Mouse (Mus musculus) hindbrain, embryonic 10.5 days (tissue): ENCODE results near the gene Oxsm. TPM values are rescaled to one million over a fixed set of nuclear protein-coding genes. Genes with fewer than 3 reads are reported as not detected.

ENCODE experiments used
- DNase-seq: peaks from one replicate; pipeline ENCODE4 v3.0.0-alpha.2; 2017; ENCODE audit warnings: low spot score
- H3K27ac ChIP-seq: fragments of 300-500 bp; sonication (generic); 2 replicates; pipeline ENCODE4 v1.5.1; 2016; ENCODE audit warnings: mild to moderate bottlenecking, moderate library complexity
- H3K27me3 ChIP-seq: fragments of 300-500 bp; sonication (generic); 2 replicates; pipeline ENCODE4 v1.6.1; 2016; ENCODE audit warnings: mild to moderate bottlenecking; ENCODE audit not compliant: poor library complexity, insufficient read depth, severe bottlenecking
- H3K36me3 ChIP-seq: fragments of 300-500 bp; sonication (generic); 2 replicates; pipeline ENCODE4 v1.6.1; 2016; ENCODE audit warnings: mild to moderate bottlenecking, moderate library complexity
- H3K4me1 ChIP-seq: fragments of 300-500 bp; sonication (generic); replicated peaks from 2 replicates; pipeline ENCODE4 v1.6.1; 2016; ENCODE audit warnings: mild to moderate bottlenecking
- H3K4me3 ChIP-seq: fragments of 300-500 bp; sonication (generic); 2 replicates; pipeline ENCODE4 v1.5.1; 2016; ENCODE audit warnings: mild to moderate bottlenecking, moderate library complexity
- H3K9me3 ChIP-seq: fragments of 300-500 bp; sonication (generic); 2 replicates; pipeline ENCODE4 v1.6.1; 2016; ENCODE audit warnings: mild to moderate bottlenecking, moderate library complexity
- WGBS: fragments of 180-500 bp; shearing (Covaris S2); methylation state at CpG from one replicate; pipeline ENCODE4 v1.1.7; 2016; 5-methylcytosine and 5-hydroxymethylcytosine counted together
- polyA plus RNA-seq: library from polyadenylated mRNA; unstranded; fragments of >200 nt; fragmentation: Nextera tagmentation; extraction: Ambion mirVana; gene quantifications from 2 replicates; pipeline ENCODE4 v1.2.1, GENCODE M21; 2016

The Oxsm gene
- polyA plus RNA-seq, 1 experiment from 2014 or later: 1.6 TPM

DNA sequence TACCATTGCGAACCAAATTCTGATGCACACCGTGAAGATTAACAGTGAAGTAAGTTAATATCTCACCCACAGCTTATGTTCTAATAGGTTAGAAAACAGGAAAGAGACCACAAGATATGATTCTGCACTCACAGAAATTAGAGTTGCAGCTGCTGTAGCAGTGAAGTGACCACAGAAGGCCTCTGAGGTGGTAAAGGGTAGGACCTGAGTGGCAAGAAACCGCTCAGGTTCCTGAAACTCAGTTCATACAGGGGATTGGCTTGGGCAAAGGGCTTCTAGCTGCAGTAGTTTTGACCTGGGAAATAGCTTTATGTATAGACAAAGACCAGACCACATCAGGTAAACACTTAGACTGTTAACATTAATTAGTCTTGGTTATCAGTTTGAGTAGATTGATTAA lies 6.1 kb upstream of the Oxsm start:
- Histone ChIP-seq H3K4me1 (no peaks in the 10 kb centered on the region), H3K4me3 (no peak overlapping the region), H3K36me3 (no peaks in the 10 kb centered on the region), H3K27me3 (no peaks in the 10 kb centered on the region), H3K9me3 (no peaks in the 10 kb centered on the region), H3K27ac (no peak overlapping the region)
- WGBS: 93% methylated on average over 3 of the region's 3 CpGs
- DNase-seq: no peak

DNA sequence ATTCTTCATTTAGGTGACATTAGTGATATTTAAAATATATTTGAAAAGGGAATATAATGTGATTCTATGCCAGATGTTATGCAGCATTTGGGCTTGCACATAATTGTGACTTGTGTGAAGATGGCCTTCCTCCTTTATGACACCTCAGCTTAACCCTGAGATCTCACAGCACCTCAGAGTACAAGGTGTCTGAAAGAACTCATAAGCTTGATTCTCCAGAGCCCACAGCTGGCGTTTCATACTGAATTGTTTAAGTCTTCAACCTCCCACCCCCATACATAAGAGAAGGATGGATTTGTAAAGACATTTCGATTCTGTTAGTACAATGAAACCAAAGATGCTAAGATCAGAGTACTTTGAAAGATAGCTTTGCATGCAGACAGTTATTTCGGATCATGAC lies 491 bp upstream of the Oxsm start:
- peaks cover 12% of the 10 kb centered on the region for H3K4me1 ChIP-seq
- DNase-seq: no peak
- H3K4me3 ChIP-seq: peak overlapping the region; percentile 81
- H3K27ac ChIP-seq: no peak overlapping the region
- no peaks in the 10 kb centered on the region for H3K36me3 ChIP-seq
- 71% methylated on average over 3 of the region's 3 CpGs for WGBS
- no peaks in the 10 kb centered on the region for H3K27me3 ChIP-seq
- H3K9me3 ChIP-seq: no peaks in the 10 kb centered on the region; the same call in 1 of the 2 replicates

DNA sequence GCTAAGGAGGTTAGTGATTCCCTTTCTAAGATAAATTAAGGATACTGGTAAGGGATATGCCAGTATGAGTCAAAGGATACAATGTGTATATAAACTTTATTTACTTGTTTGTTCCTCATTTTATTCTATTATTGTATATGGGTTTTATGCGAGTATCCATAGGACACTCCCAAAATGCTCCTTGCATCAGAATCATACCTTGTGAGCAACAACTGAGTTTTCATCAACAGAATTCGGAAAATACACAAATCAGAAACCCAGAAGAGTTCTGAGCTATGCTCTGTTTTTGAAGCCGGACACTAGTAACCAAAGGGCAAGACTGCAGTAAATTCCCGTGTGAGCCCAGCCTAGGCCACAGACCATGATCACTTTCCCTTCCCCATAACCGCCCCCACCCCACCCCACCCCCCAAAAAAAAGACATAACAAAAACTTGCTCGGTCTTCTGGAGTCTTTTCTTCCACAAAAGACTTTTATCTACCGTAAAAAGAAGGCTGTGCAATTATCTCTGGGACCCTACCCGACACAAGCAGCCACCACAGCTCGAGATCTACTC lies 928 bp downstream of the Oxsm start:
- Histone ChIP-seq H3K4me3 (peak overlapping the region; percentile 81), H3K27me3 (no peaks in the 10 kb centered on the region), H3K36me3 (no peaks in the 10 kb centered on the region), H3K27ac (peak overlapping the region; percentile 99), H3K9me3 (no peaks in the 10 kb centered on the region; the same call in 1 of the 2 replicates), H3K4me1 (peaks cover 12% of the 10 kb centered on the region)
- no peak for DNase-seq
- 17% methylated on average over 9 of the region's 9 CpGs for WGBS

DNA sequence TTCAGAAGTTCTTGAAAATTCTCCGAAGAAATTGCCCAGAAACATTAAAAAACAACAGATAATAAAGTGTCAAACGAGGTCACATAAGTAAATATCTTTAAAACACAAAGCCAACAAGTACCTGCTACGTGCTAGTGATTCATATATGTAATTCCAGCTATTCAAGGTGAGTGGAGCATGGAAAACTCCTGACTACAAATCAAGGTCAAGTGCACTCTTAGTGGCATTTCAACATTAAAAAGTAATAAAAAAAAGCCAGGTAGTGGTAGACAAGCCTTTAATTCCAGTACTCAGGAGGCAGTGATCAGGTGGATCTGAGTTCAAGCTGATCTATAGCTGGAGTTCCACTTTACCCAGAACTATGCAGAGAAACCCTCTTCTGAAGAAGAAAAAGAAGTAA lies 1.5 kb downstream of the Oxsm start:
- WGBS: 75% methylated on average over 3 of the region's 3 CpGs
- H3K36me3 ChIP-seq: no peaks in the 10 kb centered on the region

DNA sequence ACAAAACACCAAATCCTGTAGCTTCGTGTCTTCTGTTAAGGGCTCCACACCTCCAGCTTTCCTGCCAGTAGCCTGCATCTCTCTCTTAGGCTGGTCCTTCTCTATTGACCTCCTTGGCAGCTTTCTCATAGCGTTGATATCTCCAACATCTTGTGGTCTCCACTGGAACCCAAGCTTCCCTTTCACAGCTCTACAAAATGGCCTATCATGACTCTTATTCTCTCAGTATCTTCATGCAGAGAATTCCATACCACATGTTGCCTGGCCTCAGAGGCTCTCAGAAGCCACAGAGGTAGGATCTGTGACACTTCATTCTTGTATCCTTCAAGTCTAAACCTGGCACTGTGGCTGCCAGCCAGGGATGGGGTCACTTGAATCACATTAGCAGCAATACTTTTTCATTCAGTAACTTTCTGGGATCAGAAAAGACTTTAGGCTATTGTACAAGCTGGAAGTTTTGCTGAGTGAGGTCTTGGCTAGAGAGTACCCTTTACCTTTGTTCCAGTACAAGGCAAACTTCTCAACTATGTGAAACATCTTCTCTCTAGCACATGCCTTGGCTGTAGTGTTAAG lies 3.2 kb downstream of the Oxsm start:
- no peaks in the 10 kb centered on the region for H3K36me3 ChIP-seq
- H3K4me3 ChIP-seq: no peak overlapping the region
- peaks cover 19% of the 10 kb centered on the region for H3K4me1 ChIP-seq
- no peaks in the 10 kb centered on the region for H3K27me3 ChIP-seq
- H3K9me3 ChIP-seq: no peaks in the 10 kb centered on the region; the same call in 1 of the 2 replicates
- no peak for DNase-seq
- no peak overlapping the region for H3K27ac ChIP-seq
- 85% methylated on average over 2 of the region's 2 CpGs for WGBS

More for the DNA sequence above, 1.5 kb downstream of the Oxsm start:
- H3K4me1 ChIP-seq: peaks cover 12% of the 10 kb centered on the region
- no peaks in the 10 kb centered on the region; the same call in 1 of the 2 replicates for H3K9me3 ChIP-seq
- H3K27ac ChIP-seq: no peak overlapping the region
- H3K4me3 ChIP-seq: peak overlapping the region; percentile 81; the same call in 1 of the 2 replicates
- DNase-seq: no peak
- no peaks in the 10 kb centered on the region for H3K27me3 ChIP-seq

DNA sequence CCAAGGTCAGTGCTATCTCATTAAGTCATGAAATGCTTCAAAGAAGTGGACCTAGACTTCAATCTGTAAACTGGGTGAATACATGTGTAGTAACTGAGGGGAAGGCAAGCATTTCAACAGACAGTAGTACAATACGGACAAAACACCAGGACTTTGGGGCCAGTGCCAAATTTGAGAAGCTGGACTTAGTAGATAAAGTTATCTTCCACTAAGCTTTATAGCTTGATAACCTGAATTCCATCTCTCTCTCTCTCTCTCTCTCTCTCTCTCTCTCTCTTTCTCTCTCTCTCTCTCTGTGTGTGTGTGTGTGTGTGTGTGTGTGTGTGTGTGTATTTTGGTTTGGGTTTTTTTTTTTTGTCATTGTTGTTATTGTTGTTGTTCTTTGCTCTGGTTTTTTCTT lies 4.5 kb downstream of the Oxsm start:
- H3K4me1 ChIP-seq: peaks cover 18% of the 10 kb centered on the region
- no peak for DNase-seq

DNA sequence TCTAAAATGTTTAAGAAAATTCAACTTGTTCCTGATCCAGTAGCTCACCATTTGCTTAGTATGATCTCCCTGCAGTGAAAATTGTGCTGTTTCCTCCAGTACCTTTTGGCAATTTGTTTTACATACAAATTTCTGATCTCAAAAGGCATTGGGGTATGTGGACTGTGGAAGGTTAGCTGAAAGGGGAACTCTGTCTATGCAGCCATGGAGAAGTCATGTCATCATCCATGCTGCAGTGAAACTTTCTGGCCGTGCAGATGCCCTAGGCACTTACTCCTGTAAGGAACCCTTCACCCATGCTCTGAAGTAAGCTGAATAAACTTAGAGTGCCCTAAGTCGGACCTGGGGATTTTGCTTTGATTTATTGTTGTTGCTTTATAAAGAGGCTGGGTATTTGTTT lies 5.2 kb downstream of the Oxsm start:
- no peak overlapping the region for H3K4me3 ChIP-seq
- H3K36me3 ChIP-seq: peaks cover 4% of the 10 kb centered on the region; the same call in 1 of the 2 replicates
- H3K27me3 ChIP-seq: no peaks in the 10 kb centered on the region
- no peaks in the 10 kb centered on the region; the same call in 1 of the 2 replicates for H3K9me3 ChIP-seq
- H3K27ac ChIP-seq: no peak overlapping the region
- 63% methylated on average over 2 of the region's 2 CpGs for whole genome bisulfite sequencing
- no peak for DNase-seq
- H3K4me1 ChIP-seq: peaks cover 11% of the 10 kb centered on the region

More for the DNA sequence above, 4.5 kb downstream of the Oxsm start:
- H3K36me3 ChIP-seq: peaks cover 4% of the 10 kb centered on the region; the same call in 1 of the 2 replicates
- no peak overlapping the region for H3K4me3 ChIP-seq
- H3K27me3 ChIP-seq: no peaks in the 10 kb centered on the region
- no peak overlapping the region for H3K27ac ChIP-seq
- 78% methylated on average over 1 of the region's 1 CpGs for WGBS
- H3K9me3 ChIP-seq: no peaks in the 10 kb centered on the region; the same call in 1 of the 2 replicates

DNA sequence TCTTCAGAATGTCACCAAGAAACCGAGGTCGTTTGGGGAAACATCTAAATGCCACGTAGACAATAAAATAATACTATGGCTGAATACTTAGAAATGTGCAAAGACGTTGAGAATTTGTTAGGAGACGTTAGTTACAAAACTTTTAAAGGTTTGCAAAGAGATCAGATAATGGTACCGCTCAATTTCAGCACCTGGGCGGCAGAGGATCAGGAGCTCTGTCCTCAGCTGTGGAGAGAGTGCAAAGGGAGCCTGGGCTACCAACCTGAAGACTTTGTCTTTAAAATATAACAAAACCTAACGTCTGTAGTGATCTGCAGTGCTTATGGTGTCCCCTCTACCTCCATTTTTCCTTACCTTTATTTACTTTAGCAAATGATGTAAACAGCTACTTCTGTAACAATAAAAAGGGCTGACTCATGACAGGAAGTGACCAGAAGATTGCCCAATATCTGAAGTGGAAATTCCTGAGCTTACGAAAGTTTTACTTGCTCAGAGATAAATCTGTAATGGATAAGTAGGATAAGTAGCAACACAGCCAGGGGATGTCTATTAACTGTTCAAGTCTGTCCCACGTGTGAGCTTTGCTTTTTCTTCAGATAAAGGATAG lies 5.9 kb downstream of the Oxsm start:
- no peak for DNase-seq
- Histone ChIP-seq H3K27me3 (no peaks in the 10 kb centered on the region), H3K4me3 (peak overlapping the region; percentile 64), H3K27ac (peak overlapping the region; percentile 93), H3K36me3 (peaks cover 4% of the 10 kb centered on the region; the same call in 1 of the 2 replicates), H3K4me1 (peaks cover 7% of the 10 kb centered on the region), H3K9me3 (no peaks in the 10 kb centered on the region)
- WGBS: 19% methylated on average over 10 of the region's 10 CpGs

DNA sequence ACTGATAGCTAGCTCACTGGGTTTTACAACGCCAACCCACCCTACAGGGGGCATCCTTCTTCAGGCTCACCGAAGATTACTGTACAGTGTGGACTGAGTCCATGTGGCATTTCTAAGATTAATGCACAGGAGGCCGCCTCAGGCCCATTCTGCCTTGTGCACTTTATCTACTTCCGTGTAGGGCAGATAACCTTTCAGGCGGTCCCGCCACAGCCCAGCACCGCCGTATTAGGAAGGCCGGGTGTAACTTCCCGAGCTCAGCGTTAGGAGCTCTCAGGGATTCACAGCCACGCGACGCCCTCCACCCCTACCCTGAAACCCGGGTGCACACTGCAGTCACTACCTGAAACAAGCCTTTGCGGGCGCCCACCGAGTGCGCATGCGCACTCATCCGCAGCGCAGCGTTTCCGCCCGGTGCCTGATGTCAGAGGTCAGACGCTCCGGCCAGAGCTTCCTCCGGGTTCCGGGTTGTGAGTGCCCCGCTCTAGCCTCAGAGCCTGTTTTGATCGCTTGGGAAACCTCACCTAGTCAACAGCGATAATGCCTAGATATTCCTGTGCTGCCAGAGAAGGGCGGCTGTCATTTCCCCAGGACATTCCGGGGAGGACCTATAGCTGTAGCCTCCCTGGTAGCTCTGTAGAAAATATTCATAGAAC lies 6.5 kb downstream of the Oxsm start:
- Histone ChIP-seq H3K36me3 (peaks cover 4% of the 10 kb centered on the region; the same call in 1 of the 2 replicates), H3K9me3 (no peaks in the 10 kb centered on the region), H3K27ac (peak overlapping the region; percentile 93), H3K4me1 (peaks cover 7% of the 10 kb centered on the region; the same call in 1 of the 2 replicates), H3K27me3 (no peaks in the 10 kb centered on the region), H3K4me3 (peak overlapping the region; percentile 64)
- DNase-seq: peak; percentile 88
- WGBS: 4% methylated on average over 34 of the region's 34 CpGs

DNA sequence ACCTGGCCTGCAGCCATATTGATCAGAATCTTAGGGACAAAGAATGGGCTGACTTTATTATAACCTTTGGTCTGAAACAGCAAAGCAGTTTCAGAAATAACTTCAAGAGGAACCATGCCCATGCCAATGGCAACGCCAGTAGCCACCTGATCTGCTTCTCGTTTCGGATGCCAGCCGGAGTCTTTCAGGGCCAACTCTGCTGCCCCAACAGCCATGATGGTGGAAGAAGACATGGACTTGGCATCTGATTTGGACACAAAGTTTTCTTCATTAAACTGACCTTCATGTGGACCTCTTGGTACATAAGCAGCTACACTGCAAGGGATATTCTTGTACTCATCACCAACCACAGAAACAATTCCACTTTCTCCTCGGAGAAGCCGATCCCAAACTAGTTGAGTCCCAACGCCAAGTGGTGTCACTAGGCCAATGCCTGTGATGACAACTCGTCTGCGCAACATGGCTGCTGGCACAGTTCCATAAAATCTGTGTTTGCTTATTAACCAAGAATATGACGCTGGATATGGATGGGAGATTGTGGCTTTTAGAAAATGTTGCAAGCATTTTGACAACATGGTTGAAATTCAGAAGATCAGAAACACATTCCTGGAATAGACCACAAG lies 7.3 kb downstream of the Oxsm start:
- WGBS: 95% methylated on average over 10 of the region's 10 CpGs
- peak overlapping the region; percentile 93 for H3K27ac ChIP-seq

DNA sequence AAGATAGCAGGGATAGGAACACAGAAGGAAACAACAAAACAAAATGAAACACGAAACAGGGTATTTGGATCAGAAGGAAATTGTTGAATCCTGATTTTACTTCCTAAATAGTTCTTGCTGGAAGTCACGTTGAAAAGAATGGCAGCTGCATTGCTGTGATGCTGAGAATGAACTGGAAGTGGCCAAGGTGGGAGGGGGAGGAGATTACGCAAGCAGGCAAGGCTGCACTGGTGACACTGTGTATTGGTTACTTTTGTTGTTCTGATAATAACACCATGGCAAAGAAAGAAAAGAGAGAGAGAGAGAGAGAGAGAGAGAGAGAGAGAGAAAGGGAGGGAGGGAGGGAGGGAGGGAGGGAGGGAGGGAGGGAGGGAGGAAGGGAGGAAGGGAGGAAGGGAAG lies 13.1 kb downstream of the Oxsm start:
- no peak for DNase-seq
- Histone ChIP-seq H3K4me3 (no peak overlapping the region), H3K27me3 (no peaks in the 10 kb centered on the region), H3K36me3 (peaks cover 4% of the 10 kb centered on the region; the same call in 1 of the 2 replicates), H3K9me3 (0 out of 2 replicates have a peak, but pooled peaks cover 6% of the 10 kb centered on the region), H3K27ac (no peak overlapping the region), H3K4me1 (no peaks in the 10 kb centered on the region)
- WGBS: 69% methylated on average over 3 of the region's 3 CpGs

More for the DNA sequence above, 7.3 kb downstream of the Oxsm start:
- Histone ChIP-seq H3K36me3 (peaks cover 4% of the 10 kb centered on the region; the same call in 1 of the 2 replicates), H3K4me1 (peaks cover 7% of the 10 kb centered on the region; the same call in 1 of the 2 replicates), H3K27me3 (no peaks in the 10 kb centered on the region), H3K4me3 (peak overlapping the region; percentile 64), H3K9me3 (0 out of 2 replicates have a peak, but pooled peaks cover 5% of the 10 kb centered on the region)
- DNase-seq: no peak

DNA sequence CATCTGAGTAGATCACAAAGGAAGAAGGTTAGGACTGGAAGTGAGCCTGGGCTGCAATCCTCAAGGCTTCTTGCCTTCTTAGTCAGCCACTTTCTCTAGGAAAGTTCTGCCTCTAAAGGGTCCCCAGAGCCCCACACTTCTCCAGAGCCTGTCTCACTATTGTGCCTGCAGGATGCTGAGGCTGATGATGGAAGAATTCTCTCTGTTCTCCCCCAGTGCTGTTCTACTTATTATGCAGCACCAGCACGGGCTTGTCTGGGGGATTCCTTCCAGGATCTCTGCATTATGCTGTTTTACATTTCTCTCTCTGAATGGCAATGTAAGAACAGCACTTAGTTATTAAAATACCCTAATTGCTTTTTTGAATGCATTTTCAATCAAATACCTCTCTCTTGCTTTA lies 16.1 kb downstream of the Oxsm start:
- no peaks in the 10 kb centered on the region for H3K36me3 ChIP-seq
- DNase-seq: no peak
- H3K9me3 ChIP-seq: 0 out of 2 replicates have a peak, but pooled peaks cover 6% of the 10 kb centered on the region
- H3K27ac ChIP-seq: no peak overlapping the region
- no peak overlapping the region for H3K4me3 ChIP-seq
- 51% methylated on average over 1 of the region's 1 CpGs for WGBS
- H3K4me1 ChIP-seq: no peaks in the 10 kb centered on the region
- no peaks in the 10 kb centered on the region for H3K27me3 ChIP-seq
